Mouse (Mus musculus) heart, embryonic 13.5 days (tissue): Measurements from ENCODE around the gene Cacna1c. TPM values are rescaled to one million over a fixed set of nuclear protein-coding genes. Genes with fewer than 3 reads are reported as not detected.

Experiments
- ATAC-seq: fragments of 200-750 bp; cut with Nextera tagmentation; 2 replicates; pipeline ENCODE4 v1.8.0; 2017; ENCODE audit warnings: moderate TSS enrichment; ENCODE audit not compliant: insufficient number of reproducible peaks, low FRiP score, low TSS enrichment; ENCODE audit errors: extremely low read depth
- H3K27ac ChIP-seq: fragments of 300-500 bp; sonication (generic); replicated peaks from 2 replicates; pipeline ENCODE4 v1.5.1; 2015; ENCODE audit warnings: moderate library complexity, mild to moderate bottlenecking, inconsistent platforms
- H3K27me3 ChIP-seq: fragments of 300-500 bp; sonication (generic); replicated peaks from 2 replicates; pipeline ENCODE4 v1.6.1; 2015; ENCODE audit warnings: mild to moderate bottlenecking, inconsistent platforms
- H3K36me3 ChIP-seq: fragments of 300-500 bp; sonication (generic); 2 replicates; pipeline ENCODE4 v1.6.1; 2015; ENCODE audit warnings: mild to moderate bottlenecking, inconsistent platforms
- H3K4me1 ChIP-seq: fragments of 300-500 bp; sonication (generic); 2 replicates; pipeline ENCODE4 v1.6.1; 2015; ENCODE audit warnings: inconsistent platforms
- H3K4me2 ChIP-seq: fragments of 300-500 bp; sonication (generic); 2 replicates; pipeline ENCODE4 v1.6.1; 2015; ENCODE audit warnings: inconsistent platforms, mild to moderate bottlenecking, moderate library complexity
- H3K4me3 ChIP-seq: fragments of 300-500 bp; sonication (generic); 2 replicates; pipeline ENCODE4 v1.5.1; 2015; ENCODE audit warnings: moderate library complexity, mild to moderate bottlenecking, inconsistent platforms
- H3K9ac ChIP-seq: fragments of 300-500 bp; sonication (generic); 2 replicates; pipeline ENCODE4 v1.6.1; 2015; ENCODE audit warnings: inconsistent platforms, mild to moderate bottlenecking, moderate library complexity
- H3K9me3 ChIP-seq: fragments of 300-500 bp; sonication (generic); 2 replicates; pipeline ENCODE4 v1.6.1; 2016; ENCODE audit warnings: inconsistent platforms
- WGBS: fragments of 180-500 bp; shearing (Covaris S2); methylation state at CpG from one replicate; pipeline ENCODE4 v1.1.7; 2015; ENCODE audit warnings: mixed read lengths; 5-methylcytosine and 5-hydroxymethylcytosine counted together
- polyA plus RNA-seq: library from polyadenylated mRNA; unstranded; fragments of >200 nt; fragmentation: Nextera tagmentation; extraction: Ambion mirVana; gene quantifications from 2 replicates; pipeline ENCODE4 v1.2.1, GENCODE M21; 2015

Cacna1c gene
- polyA plus RNA-seq, 1 experiment from 2014 or later = 41.8 TPM

GRCm38 (mm10) chr6:119072772-119073171, 123.4 kb downstream of the Cacna1c start:
- no peak for ATAC-seq
- peaks cover 97% of the 10 kb centered on the region for H3K4me1 ChIP-seq
- H3K27ac ChIP-seq = peak overlapping the region; percentile 63
- no peaks in the 10 kb centered on the region for H3K9me3 ChIP-seq
- 36% methylated on average over 7 of the region's 7 CpGs for WGBS
- H3K4me3 ChIP-seq = no peak overlapping the region
- no peak overlapping the region for H3K9ac ChIP-seq
- H3K27me3 ChIP-seq = no peaks in the 10 kb centered on the region
- no peaks in the 10 kb centered on the region for H3K36me3 ChIP-seq
- H3K4me2 ChIP-seq = peak overlapping the region; percentile 26; the same call in 1 of the 2 replicates

- 41% methylated on average over 4 of the region's 4 CpGs for WGBS
- Histone ChIP-seq H3K4me3 (no peak overlapping the region), H3K4me2 (0 out of 2 replicates have a peak overlapping the region, but pooled peaks have one; percentile 16), H3K9ac (no peak overlapping the region), H3K36me3 (no peaks in the 10 kb centered on the region), H3K4me1 (peaks cover 98% of the 10 kb centered on the region), H3K27ac (peak overlapping the region; percentile 50), H3K9me3 (no peaks in the 10 kb centered on the region), H3K27me3 (no peaks in the 10 kb centered on the region)
- ATAC-seq = no peak
These were observed 125.4 kb downstream of the Cacna1c start for GRCm38 (mm10) chr6:119070771-119071170.

GRCm38 (mm10) chr6:119070351-119070750, 125.9 kb downstream of the Cacna1c start:
- Histone ChIP-seq H3K27ac (peak overlapping the region; percentile 50), H3K4me3 (no peak overlapping the region), H3K9me3 (no peaks in the 10 kb centered on the region), H3K9ac (no peak overlapping the region), H3K4me1 (peaks cover 98% of the 10 kb centered on the region), H3K4me2 (0 out of 2 replicates have a peak overlapping the region, but pooled peaks have one; percentile 16), H3K27me3 (no peaks in the 10 kb centered on the region), H3K36me3 (no peaks in the 10 kb centered on the region)
- 41% methylated on average over 3 of the region's 3 CpGs for WGBS
- no peak for ATAC-seq

- Histone ChIP-seq H3K27me3 (no peaks in the 10 kb centered on the region), H3K9me3 (no peaks in the 10 kb centered on the region), H3K4me1 (peaks cover 99% of the 10 kb centered on the region), H3K9ac (no peak overlapping the region), H3K36me3 (no peaks in the 10 kb centered on the region), H3K4me3 (no peak overlapping the region), H3K27ac (no peak overlapping the region), H3K4me2 (no peak overlapping the region)
- no peak for ATAC-seq
- WGBS = 80% methylated on average over 5 of the region's 5 CpGs
These were observed 127.1 kb downstream of the Cacna1c start for GRCm38 (mm10) chr6:119069145-119069544.

GRCm38 (mm10) chr6:119068650-119069049, 127.6 kb downstream of the Cacna1c start:
- H3K4me2 ChIP-seq = no peak overlapping the region
- H3K9me3 ChIP-seq = no peaks in the 10 kb centered on the region
- 52% methylated on average over 4 of the region's 4 CpGs for WGBS
- peaks cover 99% of the 10 kb centered on the region for H3K4me1 ChIP-seq
- ATAC-seq = no peak
- no peaks in the 10 kb centered on the region for H3K36me3 ChIP-seq
- H3K9ac ChIP-seq = no peak overlapping the region
- no peak overlapping the region for H3K27ac ChIP-seq
- H3K27me3 ChIP-seq = no peaks in the 10 kb centered on the region
- H3K4me3 ChIP-seq = no peak overlapping the region

GRCm38 (mm10) chr6:119064961-119065360, 131.3 kb downstream of the Cacna1c start:
- no peak for ATAC-seq
- H3K4me2 ChIP-seq = no peak overlapping the region
- peak overlapping the region; percentile 28; the same call in 1 of the 2 replicates for H3K9ac ChIP-seq
- H3K4me3 ChIP-seq = no peak overlapping the region
- no peak overlapping the region for H3K27ac ChIP-seq
- 72% methylated on average over 5 of the region's 5 CpGs for WGBS
- no peaks in the 10 kb centered on the region for H3K27me3 ChIP-seq
- no peaks in the 10 kb centered on the region for H3K9me3 ChIP-seq
- H3K36me3 ChIP-seq = no peaks in the 10 kb centered on the region
- peaks cover 99% of the 10 kb centered on the region for H3K4me1 ChIP-seq

GRCm38 (mm10) chr6:119064430-119064829, 131.8 kb downstream of the Cacna1c start:
- WGBS = 51% methylated on average over 9 of the region's 9 CpGs
- H3K27me3 ChIP-seq = no peaks in the 10 kb centered on the region
- no peaks in the 10 kb centered on the region for H3K36me3 ChIP-seq
- no peak for ATAC-seq
- peaks cover 99% of the 10 kb centered on the region for H3K4me1 ChIP-seq
- no peak overlapping the region; the same call in 1 of the 2 replicates for H3K27ac ChIP-seq
- H3K9ac ChIP-seq = peak overlapping the region; percentile 28; the same call in 1 of the 2 replicates
- H3K4me3 ChIP-seq = no peak overlapping the region
- no peak overlapping the region for H3K4me2 ChIP-seq
- no peaks in the 10 kb centered on the region for H3K9me3 ChIP-seq

GRCm38 (mm10) chr6:119062695-119063094, 133.5 kb downstream of the Cacna1c start:
- no peaks in the 10 kb centered on the region for H3K27me3 ChIP-seq
- H3K9me3 ChIP-seq = no peaks in the 10 kb centered on the region
- peak overlapping the region; percentile 33; the same call in 1 of the 2 replicates for H3K9ac ChIP-seq
- no peak for ATAC-seq
- no peaks in the 10 kb centered on the region for H3K36me3 ChIP-seq
- no peak overlapping the region for H3K4me2 ChIP-seq
- H3K4me3 ChIP-seq = no peak overlapping the region
- H3K27ac ChIP-seq = peak overlapping the region; percentile 32; the same call in 1 of the 2 replicates
- H3K4me1 ChIP-seq = peaks cover 99% of the 10 kb centered on the region

- WGBS = 32% methylated on average over 3 of the region's 3 CpGs
- ATAC-seq = no peak
- no peak overlapping the region for H3K4me2 ChIP-seq
- H3K9me3 ChIP-seq = no peaks in the 10 kb centered on the region
- H3K27ac ChIP-seq = peak overlapping the region; percentile 66
- H3K27me3 ChIP-seq = no peaks in the 10 kb centered on the region
- peaks cover 100% of the 10 kb centered on the region for H3K4me1 ChIP-seq
- peaks cover 33% of the 10 kb centered on the region for H3K36me3 ChIP-seq
- H3K4me3 ChIP-seq = no peak overlapping the region
- peak overlapping the region; percentile 44; the same call in 1 of the 2 replicates for H3K9ac ChIP-seq
These were observed 137.3 kb downstream of the Cacna1c start for GRCm38 (mm10) chr6:119058896-119059295.

- Histone ChIP-seq H3K9me3 (no peaks in the 10 kb centered on the region), H3K4me2 (no peak overlapping the region), H3K36me3 (peaks cover 37% of the 10 kb centered on the region), H3K27ac (peak overlapping the region; percentile 66), H3K27me3 (no peaks in the 10 kb centered on the region), H3K9ac (peak overlapping the region; percentile 44; the same call in 1 of the 2 replicates), H3K4me3 (no peak overlapping the region), H3K4me1 (peaks cover 100% of the 10 kb centered on the region)
- 40% methylated on average over 8 of the region's 8 CpGs for WGBS
- no peak for ATAC-seq
These were observed 137.8 kb downstream of the Cacna1c start for GRCm38 (mm10) chr6:119058461-119058860.

GRCm38 (mm10) chr6:119057076-119057479, 139.1 kb downstream of the Cacna1c start:
- Histone ChIP-seq H3K36me3 (peaks cover 42% of the 10 kb centered on the region), H3K4me1 (peaks cover 99% of the 10 kb centered on the region)

GRCm38 (mm10) chr6:119052801-119053200, 143.4 kb downstream of the Cacna1c start:
- peak overlapping the region; percentile 68 for H3K27ac ChIP-seq
- WGBS = 63% methylated on average over 10 of the region's 10 CpGs

More at GRCm38 (mm10) chr6:119057076-119057479, 139.1 kb downstream of the Cacna1c start:
- Histone ChIP-seq H3K27me3 (no peaks in the 10 kb centered on the region), H3K4me2 (no peak overlapping the region), H3K27ac (peak overlapping the region; percentile 53; the same call in 1 of the 2 replicates), H3K9ac (no peak overlapping the region), H3K9me3 (no peaks in the 10 kb centered on the region), H3K4me3 (no peak overlapping the region)
- peak; percentile 24; the same call in 1 of the 2 replicates for ATAC-seq
- WGBS = 61% methylated on average over 15 of the region's 15 CpGs

More at GRCm38 (mm10) chr6:119052801-119053200, 143.4 kb downstream of the Cacna1c start:
- Histone ChIP-seq H3K4me1 (peaks cover 79% of the 10 kb centered on the region), H3K9ac (no peak overlapping the region), H3K4me2 (peak overlapping the region; percentile 42), H3K9me3 (no peaks in the 10 kb centered on the region), H3K27me3 (no peaks in the 10 kb centered on the region), H3K4me3 (no peak overlapping the region), H3K36me3 (peaks cover 52% of the 10 kb centered on the region)
- no peak for ATAC-seq
